Mouse (Mus musculus): Measurements from ENCODE around the gene Stxbp2.
"Not testable (repeated sequence)": the region's sequence is repeated elsewhere in the genome, so short reads cannot be mapped to it uniquely, and the experiment has no call there.

Gene Stxbp2

DNA sequence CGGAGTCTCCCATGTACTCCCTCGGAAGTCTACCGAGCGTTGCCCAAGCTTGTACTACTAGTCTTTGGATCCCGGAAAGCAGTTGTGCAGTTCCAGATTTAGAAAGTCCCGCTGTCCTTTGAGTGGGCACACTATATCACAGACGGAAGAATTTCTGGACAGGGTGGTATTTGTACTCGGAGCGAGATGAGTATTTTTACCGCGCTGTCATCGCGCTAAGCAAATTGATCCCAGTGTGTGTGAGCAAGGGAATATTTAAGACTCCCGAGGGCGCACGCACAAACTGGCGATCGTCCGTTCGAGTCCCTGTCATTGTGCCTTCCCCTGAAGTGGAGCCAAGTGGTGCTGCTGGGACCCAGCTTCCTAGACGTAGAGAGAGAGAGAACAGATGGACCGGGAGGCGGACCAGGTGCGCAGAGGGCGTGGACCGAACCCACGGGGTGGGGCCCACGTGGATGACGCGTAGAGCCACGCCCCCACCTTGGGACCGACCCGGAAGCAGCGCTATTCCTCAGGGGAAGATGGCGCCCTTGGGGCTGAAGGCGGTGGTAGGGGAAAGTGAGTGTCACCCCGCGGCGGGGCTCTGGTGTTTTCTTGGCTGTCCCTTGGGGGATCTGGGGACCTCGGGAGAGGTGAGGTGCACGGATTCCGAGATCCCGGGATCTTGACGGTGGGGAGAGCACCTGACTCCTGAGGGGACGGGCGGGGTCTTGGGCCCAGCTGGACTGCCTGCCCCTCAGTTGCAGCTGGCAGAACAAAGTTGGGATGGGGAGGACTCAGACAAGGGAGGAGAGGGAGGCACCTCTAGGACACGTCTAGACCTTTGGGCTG, at the start of gene Stxbp2:
Gene Stxbp2 (plus strand): TSS at position 309 of the 831 bp plus-strand sequence.
- DNase-seq (ENCODE audit: low read depth, low spot score), result peak; percentile 49

- not testable (repeated sequence) for DNase-seq (ENCODE audit: low read depth, low spot score)
These were observed 48.8 kb upstream of the Stxbp2 start for GRCm38 (mm10) chr8:3581961-3582360.

DNA sequence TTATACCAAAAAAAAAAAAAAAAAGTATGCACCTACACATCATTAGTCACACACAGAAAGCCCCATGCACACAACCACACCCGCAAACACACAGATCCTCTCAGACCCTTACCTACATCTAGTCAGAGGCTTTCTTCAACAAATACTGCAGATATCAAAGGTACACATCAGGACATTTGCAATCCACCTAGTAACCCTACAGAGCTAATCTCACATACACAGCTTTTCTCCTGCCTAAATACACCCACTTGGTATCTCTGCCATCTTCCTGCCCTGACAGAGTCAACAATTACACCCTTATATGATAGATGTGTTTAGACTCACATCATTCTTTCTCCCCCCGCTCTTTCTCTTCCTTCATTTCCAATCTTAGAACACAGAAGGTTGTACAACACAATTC, 44.3 kb upstream of the Stxbp2 start:
- no peak for DNase-seq (ENCODE audit: low read depth, low spot score)

GRCm38 (mm10) chr8:3586993-3587390, 43.8 kb upstream of the Stxbp2 start, which contains the start of gene Camsap3:
Gene Camsap3 (plus strand): TSS chr8:3587293.
- no peak for DNase-seq (ENCODE audit: low read depth, low spot score)

DNA sequence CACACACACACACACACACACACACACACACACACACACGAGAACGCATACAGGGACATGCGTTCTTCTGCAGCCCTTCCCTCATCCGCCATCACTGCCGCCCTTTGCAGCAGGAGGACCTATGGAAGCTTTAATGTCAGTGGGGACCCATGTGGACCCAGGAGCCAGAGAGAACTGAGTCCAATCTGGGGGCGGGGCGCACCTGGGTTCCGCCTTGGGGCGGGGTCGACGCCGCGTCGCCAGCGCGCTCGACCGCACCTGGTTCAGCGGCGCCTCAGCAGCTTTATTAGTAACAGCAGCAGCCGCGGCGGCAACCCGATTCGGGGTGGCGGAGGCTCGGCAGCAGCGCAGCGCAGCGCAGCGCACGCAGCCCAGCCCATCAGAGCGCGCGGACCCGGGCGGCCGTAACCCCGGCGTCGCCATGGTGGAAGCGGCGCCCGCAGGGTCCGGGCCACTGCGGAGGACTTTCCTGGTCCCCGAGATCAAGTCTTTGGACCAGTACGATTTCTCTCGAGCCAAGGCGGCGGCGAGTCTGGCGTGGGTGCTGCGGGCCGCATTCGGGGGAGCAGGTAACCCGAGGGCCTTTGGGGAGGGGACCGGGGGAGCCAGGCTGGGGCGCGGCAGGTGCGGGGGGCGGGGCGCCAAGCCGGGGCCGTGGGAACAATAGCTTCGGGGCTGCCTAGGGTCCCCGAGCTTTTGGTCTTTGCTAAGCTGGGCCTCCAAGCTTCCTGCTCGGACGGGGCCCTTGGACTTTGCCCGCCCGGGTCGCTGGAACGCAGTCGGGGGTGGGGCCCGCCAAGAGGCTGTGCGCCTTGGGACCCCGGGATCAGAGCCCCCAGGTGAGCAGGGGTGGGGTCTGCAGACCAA, 43.1 kb upstream of the Stxbp2 start:
- peak; percentile 32 for DNase-seq (ENCODE audit: low read depth, low spot score)

DNA sequence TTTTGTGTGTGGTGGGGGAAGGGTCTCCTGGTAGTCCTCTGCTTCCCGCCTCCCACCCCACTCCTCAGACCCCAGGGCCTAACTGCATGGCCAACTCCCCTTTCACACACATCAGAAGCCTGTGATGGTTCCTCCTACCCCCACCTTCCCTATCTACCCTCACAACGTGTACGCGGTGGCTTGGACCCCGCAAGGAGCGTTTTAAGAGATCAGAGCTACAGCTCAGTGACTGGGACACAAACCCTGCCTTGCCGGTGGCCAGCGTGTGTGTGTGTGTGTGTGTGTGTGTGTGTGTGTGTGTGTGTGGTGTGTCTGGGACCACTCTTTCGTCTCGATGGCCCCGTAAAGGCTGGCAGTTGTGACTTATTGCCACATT, 42.5 kb upstream of the Stxbp2 start:
- DNase-seq (ENCODE audit: low read depth, low spot score), result no peak

GRCm38 (mm10) chr8:3593470-3593869, 37.3 kb upstream of the Stxbp2 start:
- DNase-seq (ENCODE audit: low read depth, low spot score), result no peak

DNA sequence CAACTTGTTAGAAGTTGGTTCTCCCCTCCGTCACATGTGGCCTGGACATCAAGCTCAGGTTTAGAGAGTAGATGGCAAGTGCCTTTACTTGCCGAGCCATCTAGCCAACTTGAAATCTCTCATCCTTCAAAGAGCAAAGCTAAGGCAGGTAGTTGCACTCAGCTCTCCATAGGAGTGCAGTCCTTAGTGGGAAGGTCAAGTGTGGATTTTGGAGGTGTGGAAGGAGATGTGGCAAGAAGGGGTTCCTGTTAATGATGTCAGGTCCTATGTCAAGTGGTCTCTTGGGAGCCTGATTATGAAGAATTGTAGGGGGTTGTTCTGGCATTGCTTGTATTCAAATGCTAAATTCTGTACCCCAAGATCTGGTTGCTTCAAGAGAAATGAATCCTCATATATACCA, 36.3 kb upstream of the Stxbp2 start:
- no peak for DNase-seq (ENCODE audit: low read depth, low spot score)

DNA sequence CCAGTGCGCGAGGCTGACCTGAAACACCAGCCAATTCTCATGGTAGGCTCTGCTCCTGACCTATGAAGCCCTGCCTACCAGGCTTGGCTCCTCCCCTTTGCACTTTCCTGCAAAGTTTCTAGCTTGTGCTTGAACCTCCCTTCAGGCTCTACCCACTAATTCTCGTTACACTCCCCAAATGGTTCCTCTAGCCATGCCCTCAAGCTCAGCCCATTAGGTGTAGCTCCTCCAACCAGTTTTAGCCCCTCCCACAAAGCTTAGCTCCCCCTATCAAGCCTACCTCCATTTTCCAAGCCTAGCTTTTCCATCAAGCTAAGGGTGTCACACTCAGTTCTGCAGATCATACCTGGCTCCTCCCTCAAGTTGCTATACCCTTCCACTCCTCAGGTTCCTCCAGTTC, 32.7 kb upstream of the Stxbp2 start:
- DNase-seq (ENCODE audit: low read depth, low spot score), result no peak

GRCm38 (mm10) chr8:3599219-3599618, 31.5 kb upstream of the Stxbp2 start:
- DNase-seq (ENCODE audit: low read depth, low spot score), result no peak

GRCm38 (mm10) chr8:3600401-3600800, 30.4 kb upstream of the Stxbp2 start:
- no peak for DNase-seq (ENCODE audit: low read depth, low spot score)

GRCm38 (mm10) chr8:3603439-3603838, 27.3 kb upstream of the Stxbp2 start:
- DNase-seq (ENCODE audit: low read depth, low spot score), result no peak

GRCm38 (mm10) chr8:3606593-3606992, 24.2 kb upstream of the Stxbp2 start:
- DNase-seq (ENCODE audit: low read depth, low spot score), result no peak

DNA sequence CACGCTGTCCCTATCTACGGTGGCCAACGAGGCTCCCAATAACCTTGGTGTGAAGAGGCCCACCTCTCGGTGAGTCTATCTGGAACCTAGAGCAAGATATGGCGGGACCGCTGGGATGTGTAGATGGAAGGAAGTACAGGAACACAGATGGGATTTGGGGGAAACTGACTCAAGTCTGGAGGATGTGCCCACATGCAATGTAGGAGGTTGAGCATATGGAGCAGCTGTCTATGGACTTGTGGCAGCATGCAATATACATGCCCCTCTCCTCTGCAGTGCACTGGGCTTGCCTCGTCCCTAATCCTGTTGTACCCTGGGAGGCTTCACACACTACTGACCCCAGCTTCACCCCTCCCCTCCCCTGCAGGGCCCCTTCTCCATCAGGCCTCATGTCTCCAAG, 22.9 kb upstream of the Stxbp2 start:
- DNase-seq (ENCODE audit: low read depth, low spot score), result no peak

GRCm38 (mm10) chr8:3609046-3609815, 21.5 kb upstream of the Stxbp2 start:
- no peak for DNase-seq (ENCODE audit: low read depth, low spot score)

GRCm38 (mm10) chr8:3609816-3610150, 21.0 kb upstream of the Stxbp2 start:
- no peak for DNase-seq (ENCODE audit: low read depth, low spot score)

DNA sequence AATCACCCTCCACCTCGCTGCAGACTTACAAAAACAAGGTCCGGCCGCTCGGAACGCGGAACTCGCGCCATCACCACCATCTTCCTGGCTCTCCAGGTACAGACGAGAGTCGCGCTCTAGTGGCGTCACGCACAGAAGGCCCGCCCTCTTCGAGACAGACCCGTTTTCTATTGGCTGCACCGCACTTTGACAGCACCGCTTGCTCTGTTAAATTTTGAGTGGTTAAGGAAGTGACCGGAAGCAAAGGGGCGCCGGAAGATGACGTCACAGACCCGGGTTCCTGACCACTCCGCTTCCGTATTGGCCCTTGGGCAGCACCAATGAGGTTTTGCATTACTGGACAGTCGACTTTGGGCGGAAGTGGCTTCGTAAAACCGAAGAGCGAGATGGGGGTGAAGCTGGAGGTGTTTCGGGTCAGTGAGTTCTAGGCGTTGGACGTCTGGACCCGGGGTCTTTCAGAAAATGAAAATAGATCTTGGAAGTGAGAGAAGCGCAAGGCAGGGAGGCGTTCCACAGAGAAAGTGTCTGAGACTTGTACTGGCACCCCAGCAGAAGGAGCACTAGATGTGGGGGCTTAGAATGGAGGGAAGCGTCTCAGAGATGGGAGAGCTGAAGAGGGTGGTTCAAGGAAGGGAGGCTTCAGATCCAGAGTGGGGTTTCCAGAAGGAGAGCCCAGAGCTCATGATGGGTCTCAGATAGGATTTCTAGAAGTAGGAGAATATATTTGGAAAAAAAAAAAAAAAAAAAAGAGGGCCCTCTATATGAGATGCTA, 9.4 kb upstream of the Stxbp2 start, which contains the start of the genes Xab2 and Pet100:
Gene Xab2 (minus strand): TSS at position 118 of the 772 bp plus-strand sequence.
Gene Pet100 (plus strand): TSS at position 350 of the 772 bp plus-strand sequence.
- DNase-seq (ENCODE audit: low read depth, low spot score), result peak; percentile 100

DNA sequence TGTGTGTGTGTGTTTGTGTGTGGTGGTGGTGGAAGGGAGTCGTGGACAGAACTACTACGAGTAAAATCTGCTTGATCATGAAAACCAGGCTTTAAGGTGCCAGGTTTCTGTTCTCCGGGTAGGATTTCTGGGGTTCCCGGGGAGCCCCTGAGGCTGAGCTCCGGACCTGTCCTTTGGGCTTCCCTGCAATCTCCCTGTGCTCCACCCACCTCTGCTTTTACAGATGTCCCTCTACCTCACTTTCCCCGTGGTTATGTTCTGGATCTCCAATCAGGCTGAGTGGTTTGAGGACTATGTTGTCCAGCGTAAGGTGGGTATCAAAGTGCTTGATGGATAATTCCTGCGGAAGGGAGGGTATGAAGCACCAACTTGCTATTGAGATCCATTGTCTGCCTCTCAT, 8.6 kb upstream of the Stxbp2 start:
- no peak for DNase-seq (ENCODE audit: low read depth, low spot score)

GRCm38 (mm10) chr8:3625445-3625844, 5.3 kb upstream of the Stxbp2 start, which contains the start of gene Pcp2:
Gene Pcp2 (minus strand): TSS chr8:3625545.
- no peak for DNase-seq (ENCODE audit: low read depth, low spot score)

DNA sequence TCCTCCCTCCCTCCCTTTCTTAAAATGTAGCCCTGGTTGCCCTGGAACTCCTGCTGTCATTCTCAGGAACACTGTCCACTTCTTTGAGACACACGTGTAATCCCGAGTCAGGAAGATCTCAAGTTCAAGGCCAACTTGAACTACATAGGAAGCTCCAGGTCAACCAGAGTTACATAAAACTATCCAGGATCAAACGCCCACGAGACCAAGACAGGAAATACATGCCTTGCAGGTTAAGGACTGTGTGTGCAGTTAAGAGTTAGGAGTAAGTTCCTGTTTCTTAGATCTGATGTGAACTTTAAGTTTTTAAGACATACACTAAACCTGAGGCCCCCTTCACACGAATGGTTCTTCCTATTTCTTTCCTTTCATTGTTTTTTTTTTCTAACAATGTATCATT, 3.8 kb upstream of the Stxbp2 start:
- no peak for DNase-seq (ENCODE audit: low read depth, low spot score)

- no peak for DNase-seq (ENCODE audit: low read depth, low spot score)
These were observed 2.7 kb upstream of the Stxbp2 start for GRCm38 (mm10) chr8:3628014-3628413.
